Mouse (Mus musculus) brain, embryonic 14.5 days (tissue): ENCODE measurements at regions not wholly inside any gene's neighbourhood (a gene's known extent, or its start where the extent isn't known, plus 50 kb on each side); places are given as distances from the start of the nearest gene placed in this dataset.

Experiments
- CTCF ChIP-seq: fragments of 200-500 bp; IDR thresholded peaks from 2 replicates; pipeline ENCODE4 v1.5.1; 2012; ENCODE audit warnings: inconsistent platforms, mild to moderate bottlenecking, moderate library complexity, borderline replicate concordance; ENCODE audit not compliant: insufficient read depth, insufficient read length; ENCODE audit errors: extremely low read depth
- POLR2A ChIP-seq: fragments of 200-500 bp; IDR thresholded peaks from 2 replicates; pipeline ENCODE4 v1.6.1; 2012; ENCODE audit warnings: mild to moderate bottlenecking, inconsistent platforms, borderline replicate concordance; ENCODE audit not compliant: poor library complexity, insufficient read depth, insufficient read length, severe bottlenecking; ENCODE audit errors: extremely low read depth

GRCm38 (mm10) chr4:12272378-12272777 is 100.6 kb upstream of the Fam92a start:
- TF ChIP-seq CTCF = no peak
- no peak for TF ChIP-seq POLR2A
